Mouse (Mus musculus) neural tube, embryonic 11.5 days (tissue): ENCODE data around the gene Ppp3ca. TPM values are rescaled to one million over a fixed set of nuclear protein-coding genes. Genes with fewer than 3 reads are reported as not detected.

Experiments used
- ATAC-seq: fragments of 200-750 bp; cut with Nextera tagmentation; 2 replicates; pipeline ENCODE4 v1.8.0; 2017; ENCODE audit warnings: moderate number of reproducible peaks, mild to moderate bottlenecking, moderate TSS enrichment, moderate library complexity; ENCODE audit not compliant: insufficient read depth, low FRiP score, low TSS enrichment
- DNase-seq: peaks from one replicate; pipeline ENCODE4 v3.0.0-alpha.2; 2015; ENCODE audit warnings: low spot score
- H3K27ac ChIP-seq: fragments of 300-500 bp; sonication (generic); 2 replicates; pipeline ENCODE4 v1.5.1; 2014; ENCODE audit warnings: low read depth, mild to moderate bottlenecking, low read length
- H3K27me3 ChIP-seq: fragments of 300-500 bp; sonication (generic); 2 replicates; pipeline ENCODE4 v1.6.1; 2014; ENCODE audit warnings: mild to moderate bottlenecking, low read length, mixed read lengths; ENCODE audit not compliant: control insufficient read depth, insufficient read depth
- H3K36me3 ChIP-seq: fragments of 300-500 bp; sonication (generic); 2 replicates; pipeline ENCODE4 v1.6.1; 2014; ENCODE audit warnings: mild to moderate bottlenecking, low read length, moderate library complexity, mixed read lengths; ENCODE audit not compliant: control insufficient read depth, insufficient read depth
- H3K4me1 ChIP-seq: fragments of 300-500 bp; sonication (generic); 2 replicates; pipeline ENCODE4 v1.6.1; 2014; ENCODE audit warnings: low read length, mixed read lengths; ENCODE audit not compliant: control insufficient read depth, insufficient read depth
- H3K4me2 ChIP-seq: fragments of 300-500 bp; sonication (generic); 2 replicates; pipeline ENCODE4 v1.6.1; 2014; ENCODE audit warnings: low read depth, mild to moderate bottlenecking, moderate library complexity
- H3K4me3 ChIP-seq: fragments of 300-500 bp; sonication (generic); 2 replicates; pipeline ENCODE4 v1.5.1; 2014; ENCODE audit warnings: low read depth, low read length
- H3K9ac ChIP-seq: fragments of 300-500 bp; sonication (generic); 2 replicates; pipeline ENCODE4 v1.6.1; 2014; ENCODE audit warnings: mild to moderate bottlenecking, low read length
- H3K9me3 ChIP-seq: fragments of 300-500 bp; sonication (generic); 2 replicates; pipeline ENCODE4 v1.6.1; 2016; ENCODE audit warnings: low read length; ENCODE audit not compliant: control insufficient read depth
- WGBS: fragments of 180-500 bp; shearing (Covaris S2); extraction: QIAGEN DNeasy Blood & Tissue Kit; methylation state at CpG from one replicate; pipeline ENCODE4 v1.1.7; 2014; 5-methylcytosine and 5-hydroxymethylcytosine counted together
- polyA plus RNA-seq: library from polyadenylated mRNA; unstranded; fragments of >200 nt; fragmentation: Nextera tagmentation; extraction: Ambion mirVana; gene quantifications from 2 replicates; pipeline ENCODE4 v1.2.1, GENCODE M21; 2014

Gene Ppp3ca
- polyA plus RNA-seq, 1 experiment from 2014 or later = 72.4 TPM

DNA sequence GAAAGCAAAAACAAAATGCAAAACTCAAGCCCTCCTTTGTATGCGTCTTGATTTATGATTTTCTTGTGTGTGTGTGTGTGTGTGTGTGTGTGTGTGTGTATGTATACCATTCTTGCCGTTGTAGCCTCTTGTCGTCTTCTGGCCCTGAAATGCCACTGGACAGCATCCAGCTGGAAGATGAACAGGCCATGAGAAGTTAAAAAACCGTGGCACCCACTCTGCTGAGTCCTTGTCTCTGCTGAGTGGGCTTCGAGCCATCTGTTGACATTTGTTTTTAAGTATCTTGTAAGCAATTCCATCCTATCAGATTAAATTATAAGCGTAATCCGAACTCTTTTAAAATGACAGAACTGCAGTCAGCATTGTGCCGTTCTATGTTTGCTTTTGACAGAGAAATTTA is 8.5 kb downstream of the Ppp3ca start:
- WGBS = 85% methylated on average over 8 of the region's 8 CpGs

DNA sequence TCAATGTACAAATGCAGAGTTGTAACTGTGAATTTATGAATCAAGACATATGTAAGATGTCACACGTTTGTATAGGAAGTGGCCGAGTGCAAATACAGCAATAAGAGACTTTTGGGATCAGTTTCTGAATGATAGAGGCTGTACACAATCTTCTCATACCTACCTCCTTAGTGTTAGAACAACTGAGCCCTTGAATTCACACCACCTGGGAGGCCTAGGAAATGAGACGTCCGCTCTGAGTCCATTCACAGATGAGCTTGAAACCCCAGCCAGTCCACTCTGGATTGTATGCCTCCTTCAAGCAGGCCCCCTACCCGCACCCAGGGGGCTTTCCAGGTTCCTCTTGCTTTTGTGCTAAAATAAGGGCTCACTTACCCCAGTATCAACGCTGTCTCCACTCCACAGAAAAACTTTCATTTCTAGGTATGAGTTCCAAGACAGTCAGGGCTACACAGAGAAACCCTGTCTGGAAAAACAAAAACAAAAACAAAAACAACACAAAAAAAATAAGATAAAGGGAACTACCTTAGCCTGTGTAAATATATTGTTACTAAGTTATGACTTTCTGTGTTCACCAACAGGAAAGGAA is 10.1 kb downstream of the Ppp3ca start:
- Histone ChIP-seq H3K4me1 (no peaks in the 10 kb centered on the region), H3K9ac (no peak overlapping the region), H3K9me3 (no peaks in the 10 kb centered on the region), H3K27me3 (no peaks in the 10 kb centered on the region), H3K27ac (no peak overlapping the region), H3K4me3 (no peak overlapping the region), H3K36me3 (no peaks in the 10 kb centered on the region), H3K4me2 (no peak overlapping the region)
- DNase-seq (no peak), ATAC-seq (no peak)
- 69% methylated on average over 6 of the region's 6 CpGs for WGBS

More for the DNA sequence above, 8.5 kb downstream of the Ppp3ca start:
- H3K4me2 ChIP-seq = no peak overlapping the region
- no peak overlapping the region for H3K27ac ChIP-seq
- no peaks in the 10 kb centered on the region for H3K4me1 ChIP-seq
- no peaks in the 10 kb centered on the region for H3K27me3 ChIP-seq
- H3K9me3 ChIP-seq = no peaks in the 10 kb centered on the region
- H3K4me3 ChIP-seq = no peak overlapping the region
- no peaks in the 10 kb centered on the region for H3K36me3 ChIP-seq
- no peak overlapping the region for H3K9ac ChIP-seq
- ATAC-seq (no peak), DNase-seq (no peak)

DNA sequence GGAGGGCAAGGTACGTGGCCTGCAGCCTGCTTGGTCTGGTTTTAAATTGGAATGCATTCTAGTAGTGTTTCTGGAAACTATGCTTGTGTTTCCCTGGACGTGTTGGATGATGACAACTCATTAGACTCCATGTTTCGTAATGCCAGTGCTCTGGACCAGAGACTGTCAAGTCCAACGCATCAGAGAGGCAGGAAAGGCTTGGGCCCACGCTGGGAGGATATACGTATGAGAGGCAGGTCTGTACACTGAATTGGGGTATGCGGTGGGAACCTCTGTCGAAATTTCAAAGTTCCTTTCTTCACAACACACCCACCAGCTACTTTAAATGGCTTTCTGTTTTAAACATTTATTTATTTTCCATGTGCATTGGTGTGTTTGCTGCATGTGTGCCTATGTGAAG is 12.3 kb downstream of the Ppp3ca start:
- ATAC-seq (no peak), DNase-seq (no peak)
- Histone ChIP-seq H3K36me3 (no peaks in the 10 kb centered on the region), H3K4me1 (no peaks in the 10 kb centered on the region), H3K4me2 (no peak overlapping the region), H3K9me3 (no peaks in the 10 kb centered on the region), H3K27ac (no peak overlapping the region), H3K9ac (no peak overlapping the region), H3K4me3 (no peak overlapping the region), H3K27me3 (no peaks in the 10 kb centered on the region)
- 94% methylated on average over 8 of the region's 8 CpGs for WGBS

DNA sequence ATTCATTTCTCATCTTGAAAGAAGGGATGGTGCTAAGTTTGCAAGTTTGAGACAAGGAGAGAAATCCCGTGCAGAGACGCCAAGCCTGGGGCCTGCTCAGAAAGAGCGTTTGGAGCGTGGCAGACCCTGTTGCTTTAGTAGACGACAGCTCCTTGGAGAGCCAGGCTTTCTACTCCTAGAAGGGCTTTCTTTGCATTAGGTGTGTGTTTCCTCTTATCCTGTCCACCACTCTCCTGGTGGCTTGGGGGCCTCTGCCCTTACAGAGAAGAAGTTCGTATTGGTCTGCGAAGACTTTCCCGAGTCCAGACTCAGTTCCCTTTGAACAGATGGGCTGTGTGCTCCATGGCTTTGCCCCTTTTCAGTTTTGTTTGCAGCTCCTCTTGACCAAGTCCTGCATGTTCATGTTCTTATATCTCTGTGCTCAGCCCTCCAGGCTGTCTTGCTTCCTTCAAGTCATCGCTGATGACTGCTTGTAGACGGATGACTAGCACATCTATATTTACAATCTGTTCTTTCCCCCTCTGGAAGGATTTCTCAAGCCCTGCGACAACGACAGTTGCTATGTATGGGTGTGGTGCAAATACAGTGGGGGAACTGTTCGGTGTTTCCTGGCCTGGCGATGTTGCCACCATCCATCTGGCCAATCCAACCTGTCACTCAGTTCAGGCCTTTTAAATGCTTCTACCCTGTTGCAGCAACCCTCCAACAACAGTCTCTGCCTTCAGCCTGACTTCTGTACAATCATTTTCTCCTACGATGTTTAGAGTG is 14.5 kb downstream of the Ppp3ca start:
- H3K27ac ChIP-seq = no peak overlapping the region
- H3K4me1 ChIP-seq = no peaks in the 10 kb centered on the region
- H3K4me3 ChIP-seq = no peak overlapping the region
- 91% methylated on average over 15 of the region's 15 CpGs for WGBS
- no peak overlapping the region for H3K4me2 ChIP-seq
- DNase-seq (no peak), ATAC-seq (no peak)
- no peaks in the 10 kb centered on the region for H3K36me3 ChIP-seq
- no peaks in the 10 kb centered on the region for H3K9me3 ChIP-seq
- no peaks in the 10 kb centered on the region for H3K27me3 ChIP-seq
- H3K9ac ChIP-seq = no peak overlapping the region

DNA sequence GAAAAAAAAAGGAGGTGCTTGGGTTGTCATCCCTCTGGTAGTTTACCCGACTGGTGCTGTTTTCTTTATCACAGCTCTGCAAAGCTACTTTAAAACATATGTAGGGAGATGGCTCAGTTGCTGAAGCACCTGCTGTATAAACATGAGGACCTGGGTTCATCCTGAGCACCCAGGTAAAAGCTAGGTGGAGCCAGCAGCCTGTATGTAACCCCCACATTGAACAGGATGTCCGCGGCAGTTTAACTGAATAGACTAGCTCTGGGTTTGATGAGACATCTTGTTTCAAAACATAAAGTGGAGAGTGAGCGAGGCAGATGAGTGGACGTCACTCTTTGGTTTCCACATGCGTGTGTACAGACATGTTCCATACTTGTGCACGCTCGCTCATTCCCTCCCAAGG is 16.5 kb downstream of the Ppp3ca start:
- ATAC-seq (no peak), DNase-seq (no peak)
- 93% methylated on average over 8 of the region's 8 CpGs for WGBS
- Histone ChIP-seq H3K36me3 (no peaks in the 10 kb centered on the region), H3K9ac (no peak overlapping the region), H3K9me3 (no peaks in the 10 kb centered on the region), H3K4me2 (no peak overlapping the region), H3K27ac (no peak overlapping the region), H3K27me3 (no peaks in the 10 kb centered on the region), H3K4me1 (no peaks in the 10 kb centered on the region), H3K4me3 (no peak overlapping the region)

DNA sequence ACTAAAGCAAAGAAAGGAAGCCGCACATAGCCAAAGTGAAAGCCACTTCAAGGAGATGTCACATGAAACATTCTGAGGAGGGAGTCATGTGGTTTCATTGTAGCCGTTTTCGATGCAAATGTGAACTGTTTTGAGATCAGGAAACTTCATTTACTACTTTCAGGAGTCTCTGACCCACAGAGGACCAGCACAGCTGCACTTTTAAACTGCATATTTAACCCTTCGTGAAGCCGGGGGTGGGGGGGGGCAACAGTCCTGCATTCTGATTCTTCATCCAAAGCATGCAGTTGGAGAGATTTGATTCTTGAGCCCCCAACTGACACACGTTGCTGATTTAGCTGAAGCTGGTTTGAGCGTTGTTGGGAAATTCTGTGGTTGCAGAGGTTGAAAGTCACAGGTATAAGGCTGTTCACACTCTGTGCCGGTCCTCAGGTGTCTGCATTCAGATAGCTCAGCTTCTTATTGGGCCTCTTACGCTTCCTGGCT is 18.2 kb downstream of the Ppp3ca start:
- Histone ChIP-seq H3K4me3 (no peak overlapping the region), H3K9me3 (no peaks in the 10 kb centered on the region), H3K36me3 (no peaks in the 10 kb centered on the region), H3K9ac (no peak overlapping the region), H3K4me1 (no peaks in the 10 kb centered on the region), H3K4me2 (no peak overlapping the region), H3K27ac (no peak overlapping the region), H3K27me3 (no peaks in the 10 kb centered on the region)
- ATAC-seq (no peak), DNase-seq (no peak)
- WGBS = 71% methylated on average over 9 of the region's 9 CpGs

DNA sequence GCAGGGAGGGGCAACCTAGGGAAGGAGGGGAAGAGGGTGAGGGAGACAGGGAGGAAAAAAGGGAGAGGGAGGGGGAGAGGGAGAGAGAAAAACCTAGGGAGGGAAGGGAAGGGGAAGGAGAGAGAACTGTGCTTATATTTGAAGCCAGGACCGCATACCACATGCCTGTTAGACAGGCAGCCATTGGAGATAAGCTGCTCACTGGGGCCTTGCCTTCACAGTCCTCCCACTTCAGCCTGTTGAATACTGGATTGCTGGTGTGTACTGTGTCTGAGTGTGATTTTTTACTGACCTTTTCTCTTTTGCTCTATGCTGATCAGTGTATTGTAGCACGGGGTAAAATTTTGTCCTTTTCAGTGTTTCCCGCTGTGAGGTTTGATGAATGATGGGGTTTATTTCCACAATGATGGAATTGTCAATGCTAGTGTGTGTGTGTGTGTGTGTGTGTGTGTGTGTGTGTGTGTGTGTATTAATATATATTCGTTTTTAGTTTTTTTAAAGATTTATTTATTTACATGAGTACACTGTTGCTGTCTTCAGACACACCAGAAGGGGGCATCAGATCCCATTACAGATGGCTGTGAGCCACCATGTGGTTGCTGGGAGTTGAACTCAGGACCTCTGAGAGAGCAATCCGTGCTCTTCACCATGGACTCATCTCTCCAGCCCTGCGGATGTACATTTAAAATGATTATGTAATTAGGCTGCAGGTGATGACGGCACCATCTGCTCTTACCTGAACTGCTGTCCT is 20.0 kb downstream of the Ppp3ca start:
- ATAC-seq = no peak
- 94% methylated on average over 7 of the region's 7 CpGs for WGBS

DNA sequence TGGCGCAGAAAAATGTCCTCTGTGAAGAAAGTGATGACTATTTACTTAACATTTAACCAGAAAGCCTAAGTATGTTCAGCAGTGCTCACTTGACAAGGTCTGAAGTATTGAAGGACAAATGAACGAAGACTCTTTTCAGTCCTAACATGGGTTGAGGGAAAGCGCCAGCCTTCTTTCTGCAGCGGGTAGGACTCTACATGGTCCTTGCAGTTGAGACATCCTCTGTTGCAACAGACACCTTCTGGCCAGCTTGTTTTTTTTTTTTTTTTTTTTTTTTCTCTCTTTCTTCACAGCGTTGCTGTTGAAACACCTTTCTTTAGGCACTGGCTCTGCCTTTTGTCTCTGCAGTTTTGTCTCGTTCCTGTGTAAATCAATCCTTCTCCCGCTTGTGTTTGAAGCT is 22.1 kb downstream of the Ppp3ca start:
- no peak for ATAC-seq

More for the DNA sequence above, 20.0 kb downstream of the Ppp3ca start:
- H3K4me2 ChIP-seq = no peak overlapping the region
- H3K4me3 ChIP-seq = no peak overlapping the region
- no peaks in the 10 kb centered on the region for H3K9me3 ChIP-seq
- H3K9ac ChIP-seq = no peak overlapping the region
- H3K4me1 ChIP-seq = no peaks in the 10 kb centered on the region
- H3K27me3 ChIP-seq = no peaks in the 10 kb centered on the region
- no peaks in the 10 kb centered on the region for H3K36me3 ChIP-seq
- DNase-seq = no peak
- no peak overlapping the region for H3K27ac ChIP-seq

More for the DNA sequence above, 22.1 kb downstream of the Ppp3ca start:
- Histone ChIP-seq H3K36me3 (no peaks in the 10 kb centered on the region), H3K4me3 (no peak overlapping the region), H3K27me3 (no peaks in the 10 kb centered on the region), H3K9ac (no peak overlapping the region), H3K4me1 (no peaks in the 10 kb centered on the region), H3K27ac (no peak overlapping the region), H3K9me3 (no peaks in the 10 kb centered on the region), H3K4me2 (no peak overlapping the region)
- WGBS = 73% methylated on average over 7 of the region's 7 CpGs
- no peak for DNase-seq
